Mouse (Mus musculus): ENCODE data around the gene Cemip2.

GRCm38 (mm10) chr19:21855421-21856128 lies 77.4 kb downstream of the Cemip2 start:
- no peak for TF ChIP-seq CTCF (IDR thresholded peaks at IDR 0.05; ENCODE audit: low read depth, low read length)
- TF ChIP-seq GATA1 (IDR thresholded peaks at IDR 0.05; ENCODE audit: borderline replicate concordance, low read length): no peak
- no peak for TF ChIP-seq TAL1 (conservative IDR thresholded peaks at IDR 0.05; ENCODE audit: low read depth, low read length)
